ENCODE assay signal across 32 mouse cellular contexts in genomic region chr5:92125446-92125845, GRCm38 (mm10).
"Had no signal": no experiment of that assay in that cellular context is flagged by ENCODE, and none has a peak within 500 bp of the region (broad histone marks: within the 10 kb centered on the region; RNA-seq: fewer than 3 reads in every experiment).

No protein-coding gene starts in this region.

- H3K4me3 ChIP-seq: limb, embryonic 10.5 days; limb, embryonic 12.5 days; limb, embryonic 13.5 days; limb, embryonic 15.5 days; liver, embryonic 12.5 days; liver, embryonic 13.5 days; liver, embryonic 15.5 days; lung, embryonic 15.5 days; megakaryocyte, embryonic 14.5 days; midbrain, embryonic 10.5 days; midbrain, embryonic 12.5 days; midbrain, embryonic 13.5 days; midbrain, embryonic 15.5 days; myocyte; neural tube, embryonic 12.5 days; neural tube, embryonic 13.5 days had no signal

- DNase-seq: left cerebral cortex, postnatal 4 days; liver; liver, embryonic 13.5 days; liver, postnatal 0 days; lung, adult 18-20 months; lung, adult 2 months; lung, embryonic 14.5 days; lung, postnatal 10 days; lung, postnatal 14 days; lung, postnatal 36 days; lung, postnatal 4 days; midbrain, embryonic 14.5 days had no signal

- H3K9me3 ChIP-seq: limb, embryonic 10.5 days; limb, embryonic 12.5 days; limb, embryonic 13.5 days; limb, embryonic 15.5 days; lung, embryonic 15.5 days; midbrain, embryonic 10.5 days; midbrain, embryonic 13.5 days; midbrain, embryonic 15.5 days; neural tube, embryonic 13.5 days had no signal

- H3K36me3 ChIP-seq: limb, embryonic 15.5 days; lung, embryonic 15.5 days had no signal

- H3K4me2 ChIP-seq: limb, embryonic 12.5 days; limb, embryonic 13.5 days; limb, embryonic 15.5 days; liver, embryonic 15.5 days; lung, embryonic 14.5 days; lung, embryonic 15.5 days; midbrain, embryonic 11.5 days; midbrain, embryonic 12.5 days; midbrain, embryonic 13.5 days; midbrain, embryonic 15.5 days; neural tube, embryonic 12.5 days; neural tube, embryonic 13.5 days had no signal

- H3K9ac ChIP-seq: limb, embryonic 12.5 days; limb, embryonic 13.5 days; limb, embryonic 15.5 days; liver, embryonic 12.5 days; liver, embryonic 14.5 days; liver, embryonic 15.5 days; liver, postnatal 0 days; lung, embryonic 14.5 days; lung, embryonic 15.5 days; midbrain, embryonic 12.5 days; midbrain, embryonic 13.5 days; midbrain, embryonic 15.5 days; neural tube, embryonic 12.5 days; neural tube, embryonic 13.5 days had no signal

- ATAC-seq: liver, embryonic 12.5 days; liver, postnatal 0 days; lung, postnatal 0 days; midbrain, embryonic 13.5 days; midbrain, embryonic 15.5 days; midbrain, embryonic 16.5 days had no signal

- H3K4me1 ChIP-seq: midbrain, embryonic 15.5 days had no signal

- H3K27ac ChIP-seq: limb, embryonic 10.5 days; limb, embryonic 12.5 days; limb, embryonic 13.5 days; limb, embryonic 15.5 days; lung, embryonic 15.5 days; macrophage; midbrain, embryonic 10.5 days; midbrain, embryonic 12.5 days; midbrain, embryonic 13.5 days; midbrain, embryonic 15.5 days; neural tube, embryonic 12.5 days; neural tube, embryonic 13.5 days had no signal

- H3K27me3 ChIP-seq: limb, embryonic 12.5 days; limb, embryonic 13.5 days; limb, embryonic 15.5 days; liver, embryonic 12.5 days; liver, embryonic 13.5 days; liver, embryonic 15.5 days; lung, embryonic 15.5 days; megakaryocyte, embryonic 14.5 days; midbrain, embryonic 12.5 days; midbrain, embryonic 13.5 days; midbrain, embryonic 15.5 days; neural tube, embryonic 12.5 days; neural tube, embryonic 13.5 days had no signal
